Mouse (Mus musculus) bone marrow, adult 2 months (tissue): Measurements from ENCODE around the gene Pabpn1l.

Experiments used
- CTCF ChIP-seq: fragments of 200-500 bp; IDR thresholded peaks from 2 replicates; pipeline ENCODE4 v1.5.1; 2011; ENCODE audit warnings: low read length, control low read depth; ENCODE audit not compliant: control insufficient read depth, insufficient read depth
- POLR2A ChIP-seq: fragments of 200-500 bp; IDR thresholded peaks from 2 replicates; pipeline ENCODE4 v1.6.1; 2011; ENCODE audit warnings: low read depth, mild to moderate bottlenecking, control low read depth, low read length, borderline replicate concordance; ENCODE audit not compliant: control insufficient read depth

DNA sequence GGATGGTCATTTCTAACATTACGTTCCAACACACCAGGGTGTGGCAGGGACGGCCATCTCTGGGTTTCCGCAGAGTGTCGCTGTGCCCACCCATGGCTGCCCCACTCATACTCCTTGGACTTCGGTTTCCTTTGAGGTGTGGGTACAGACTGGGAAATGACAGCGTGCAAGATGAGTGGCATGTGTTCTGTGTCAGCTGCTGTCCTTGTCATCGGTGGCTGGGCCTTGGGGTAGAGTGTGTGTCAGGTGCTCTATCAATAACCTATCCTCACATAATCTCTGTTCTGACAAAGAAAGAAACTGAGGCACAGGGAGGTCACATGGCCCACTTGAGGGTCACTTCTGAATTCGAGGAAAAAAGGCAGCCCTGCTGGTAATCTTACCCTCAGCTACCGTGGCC, 14.7 kb upstream of the Pabpn1l start:
- TF ChIP-seq POLR2A (no peak), CTCF (no peak)
